Mouse (Mus musculus) kidney, adult 11 months (tissue): ENCODE data around the gene Agmo.
A peak's percentile ranks its signal among the peaks of the same experiment; 100 is the strongest.

Experiments
- DNase-seq: peaks from one replicate; pipeline ENCODE4 v3.0.0; 2022

The Agmo gene

DNA sequence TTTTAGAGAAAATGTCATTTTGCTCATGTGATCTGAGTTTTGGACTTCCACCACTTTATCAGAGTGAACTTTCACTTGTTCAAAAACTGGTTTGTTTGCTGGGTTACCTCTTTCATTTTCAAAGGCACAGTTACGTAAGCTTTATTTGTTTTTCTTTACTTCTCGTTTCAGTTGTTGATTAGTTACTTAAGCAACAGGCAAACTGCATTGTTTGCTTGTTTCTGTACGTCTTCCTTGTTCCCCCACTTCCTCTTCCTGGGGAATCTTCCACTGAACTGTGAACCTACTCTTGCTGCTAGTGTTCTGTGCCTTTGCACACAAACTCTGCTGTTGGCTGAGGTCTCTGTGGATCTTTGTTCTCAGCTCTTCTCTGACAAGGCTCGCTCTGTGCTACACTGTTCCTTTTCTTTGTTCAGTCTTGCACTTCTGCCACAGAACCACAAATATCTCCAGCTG is at the start of gene Agmo:
Gene Agmo, plus strand, starts transcription at position 76 of the 456 bp plus-strand sequence.
- peak; percentile 12 for DNase-seq

DNA sequence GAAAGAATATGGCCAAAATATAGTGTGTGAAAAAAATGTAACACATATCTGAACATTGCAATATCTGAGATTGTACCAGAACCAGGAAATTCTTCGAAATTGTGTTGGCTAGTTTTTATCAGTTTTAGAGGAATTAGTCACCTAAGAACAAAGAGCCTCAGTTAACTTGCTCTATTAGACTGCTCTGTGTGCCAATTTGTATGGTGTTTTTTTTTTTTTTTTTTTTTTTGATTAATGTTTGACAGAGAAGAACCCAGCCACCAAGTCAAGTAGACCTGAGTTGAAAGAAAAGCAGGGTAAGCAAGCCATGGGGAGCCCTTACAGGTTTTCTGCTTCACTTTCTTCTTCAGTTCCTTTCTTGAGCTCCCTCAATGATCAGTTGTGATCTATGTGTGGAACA is 10.3 kb upstream of the Agmo start:
- no peak for DNase-seq

DNA sequence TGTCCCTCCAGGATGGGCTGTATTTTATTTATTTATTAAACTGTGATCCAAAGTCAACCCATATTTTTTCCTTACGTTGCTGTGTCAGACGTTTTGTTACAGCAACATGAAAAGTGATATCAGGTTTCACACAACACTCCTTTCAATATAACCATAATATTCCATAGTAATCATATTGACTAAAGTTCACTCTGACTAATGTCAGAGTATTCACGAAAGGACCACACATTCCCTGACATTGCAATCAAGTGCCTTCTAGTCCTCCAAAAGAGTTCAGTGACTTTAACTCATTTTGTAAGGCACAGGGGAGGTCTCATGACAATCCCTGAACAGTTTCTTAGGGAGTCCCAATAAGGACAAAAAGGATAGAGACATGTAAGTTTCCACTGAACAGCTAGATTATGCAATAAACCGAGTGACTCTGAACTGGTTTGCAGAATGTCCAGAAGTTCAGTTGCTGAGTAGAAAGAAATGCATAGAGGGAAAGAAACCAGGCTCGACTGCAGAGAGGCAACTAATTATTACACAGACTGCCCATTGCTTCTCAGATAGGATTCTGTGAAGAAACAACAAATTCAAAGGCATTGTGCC is 371 bp upstream of the Agmo start:
- DNase-seq: no peak

DNA sequence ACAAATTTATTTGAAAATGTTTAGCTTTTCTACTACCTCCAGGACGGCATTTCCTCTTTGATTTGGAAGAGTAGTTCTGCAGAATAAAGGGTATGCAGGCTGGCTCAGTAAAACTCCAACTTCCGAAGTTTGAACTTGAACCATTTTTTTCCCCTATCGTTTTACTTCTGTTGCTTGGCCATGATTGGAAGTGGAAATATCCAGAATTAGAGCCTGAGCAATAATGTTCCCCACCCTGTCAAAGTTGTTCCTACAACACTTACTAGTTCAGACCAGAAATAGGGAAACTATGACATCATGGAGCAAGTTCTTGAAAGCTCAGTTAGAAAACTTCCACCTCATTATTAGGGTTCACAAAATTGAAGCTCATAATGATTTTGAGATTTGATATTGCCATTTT is 1.0 kb downstream of the Agmo start:
- no peak for DNase-seq

DNA sequence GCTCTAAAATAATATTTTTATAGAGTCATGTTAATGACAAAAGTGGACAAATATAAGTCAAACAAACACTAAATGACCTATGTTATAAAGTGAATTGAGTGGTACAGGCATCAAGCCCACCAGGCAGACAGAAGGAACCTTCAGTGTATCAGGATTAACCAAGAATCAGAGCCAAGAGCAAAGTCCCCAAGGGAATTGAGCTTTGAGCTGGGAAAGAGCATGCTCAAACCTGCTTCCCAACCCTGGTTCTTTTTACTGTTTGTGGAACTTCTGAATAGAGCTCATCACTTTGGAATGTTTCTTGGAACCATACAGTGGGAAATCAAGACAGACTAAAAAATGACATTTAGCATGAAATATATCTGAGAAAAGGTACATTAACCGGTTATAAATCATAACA is 3.4 kb downstream of the Agmo start:
- DNase-seq: no peak

DNA sequence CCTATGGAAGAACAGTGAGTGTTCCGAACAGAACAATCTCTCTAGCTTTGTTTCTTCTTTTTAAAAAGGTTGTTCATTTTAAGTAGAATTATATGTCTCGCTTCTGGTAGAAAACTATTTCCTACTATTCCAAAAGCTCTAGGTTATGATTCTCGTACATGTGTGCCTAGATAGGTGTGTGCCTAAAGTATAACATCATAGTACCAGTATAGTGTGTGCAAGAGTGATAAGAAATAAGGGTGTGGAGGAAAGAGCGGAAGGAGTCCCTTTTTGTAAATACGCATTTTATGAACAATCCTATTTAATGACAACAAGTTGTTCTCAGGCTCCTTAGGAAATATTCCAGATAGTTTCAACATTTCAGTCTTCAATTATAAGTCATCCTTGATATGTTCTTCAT is 10.2 kb downstream of the Agmo start:
- DNase-seq: no peak

DNA sequence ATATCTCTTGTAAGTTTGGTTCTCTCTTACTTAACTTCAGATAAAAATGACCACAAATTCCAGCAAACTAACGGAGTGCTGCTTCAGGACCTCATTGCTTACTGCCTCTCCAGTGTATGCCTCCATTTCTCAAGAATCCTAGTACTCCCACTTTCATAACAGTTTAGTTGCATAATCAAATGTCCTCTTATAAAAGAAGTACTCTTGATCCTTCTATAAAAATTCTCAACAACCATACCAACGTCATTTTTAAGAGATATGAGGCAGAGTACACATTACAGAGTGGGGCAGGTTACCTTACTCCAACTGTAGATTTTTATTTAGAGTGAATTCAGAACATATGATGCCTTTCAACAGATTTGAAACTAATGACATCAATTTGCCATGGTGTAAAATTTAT is 15.7 kb downstream of the Agmo start:
- no peak for DNase-seq

DNA sequence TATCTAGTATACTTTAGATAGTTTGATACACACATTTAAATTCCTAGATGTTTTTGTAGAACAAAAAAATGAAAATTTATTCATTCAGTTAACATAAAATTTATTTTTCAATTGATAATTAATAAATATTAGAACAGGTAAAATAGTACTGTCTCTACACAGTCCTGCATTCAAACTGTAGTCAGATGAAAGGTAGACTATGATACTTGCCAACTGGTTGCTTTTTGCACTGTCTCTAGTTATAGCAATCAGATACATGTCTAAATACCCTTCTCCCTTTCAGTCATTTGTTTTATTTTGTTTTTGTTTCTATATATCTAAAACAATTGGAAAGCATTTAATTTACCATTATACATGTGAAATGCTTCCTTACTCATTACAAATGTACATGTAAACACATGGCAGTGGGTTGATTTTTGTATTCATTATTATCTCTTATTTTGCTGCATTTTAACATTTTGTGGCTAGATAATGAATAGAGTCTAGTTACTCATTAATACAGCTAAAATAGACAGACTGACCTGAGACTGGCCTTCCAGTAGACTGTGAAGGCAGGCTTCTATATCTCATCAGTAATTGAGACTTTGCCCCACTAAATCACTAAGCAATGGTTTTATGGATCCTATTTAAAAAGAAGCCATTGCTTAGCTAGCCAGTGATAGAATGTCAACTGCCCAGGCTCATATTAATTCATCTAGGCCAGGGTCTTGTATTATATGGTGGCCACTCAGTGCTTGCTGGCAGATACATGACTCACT is 18.5 kb downstream of the Agmo start:
- no peak for DNase-seq

DNA sequence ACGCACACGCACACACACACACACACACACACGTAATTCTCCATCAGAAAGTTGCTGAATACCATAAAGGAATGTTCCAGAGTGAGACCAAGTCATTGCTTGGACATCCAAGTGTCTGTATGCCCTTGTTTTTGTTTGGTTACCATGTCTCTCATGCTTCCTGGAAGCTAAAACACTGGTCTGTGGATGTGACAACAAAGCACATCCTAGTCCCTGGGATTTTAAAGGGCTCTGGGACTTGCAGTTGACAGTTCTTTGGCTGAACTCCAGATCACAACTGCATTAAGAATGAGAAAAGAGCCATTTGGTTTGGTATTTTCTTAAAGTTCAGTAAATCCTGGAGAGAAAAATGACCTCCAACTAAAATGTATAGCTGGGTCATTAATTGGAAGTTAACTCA is 22.2 kb downstream of the Agmo start:
- no peak for DNase-seq

DNA sequence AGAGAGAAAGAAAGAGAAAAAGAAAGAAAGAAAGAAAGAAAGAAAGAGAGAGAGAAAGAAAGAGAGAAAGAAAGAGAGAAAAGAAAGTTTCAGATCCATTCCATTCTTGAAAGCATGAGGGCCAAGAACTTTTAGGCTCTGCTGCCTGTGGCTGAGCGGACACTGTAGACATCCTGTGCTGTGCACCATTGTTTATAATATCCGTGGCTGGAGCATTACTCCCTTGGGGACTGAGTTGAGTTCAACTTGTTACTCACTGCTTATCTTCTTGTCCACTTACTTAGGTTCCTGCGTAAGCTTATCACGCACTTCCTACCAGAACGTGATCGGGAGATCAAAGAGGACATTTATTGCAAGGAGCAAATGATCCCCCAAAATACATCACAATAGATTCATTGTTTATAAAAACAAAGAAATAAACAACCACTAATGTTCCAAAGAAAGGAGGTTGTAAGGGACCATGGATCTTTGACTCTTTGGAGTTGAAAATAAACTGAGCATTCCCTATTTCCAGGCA is 27.3 kb downstream of the Agmo start:
- DNase-seq: no peak

DNA sequence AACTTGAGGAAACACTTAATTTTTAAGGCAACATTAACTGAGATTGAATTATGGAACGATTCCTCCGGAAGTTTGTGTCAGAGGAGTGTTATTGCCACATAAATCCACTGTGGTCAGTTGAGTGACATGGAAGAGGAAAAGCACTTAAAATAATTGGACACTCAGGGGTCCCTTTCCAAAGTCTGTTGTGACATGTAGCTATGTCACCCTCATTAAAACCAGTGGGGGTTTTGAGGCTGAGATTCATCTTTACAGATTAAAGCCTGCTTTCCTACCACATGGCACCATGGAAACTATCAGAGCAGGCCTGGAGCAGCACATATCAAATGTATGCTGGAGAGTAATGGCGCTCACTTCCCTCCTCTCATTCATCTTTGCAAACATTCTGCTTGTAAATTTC is 31.2 kb downstream of the Agmo start:
- DNase-seq: no peak

DNA sequence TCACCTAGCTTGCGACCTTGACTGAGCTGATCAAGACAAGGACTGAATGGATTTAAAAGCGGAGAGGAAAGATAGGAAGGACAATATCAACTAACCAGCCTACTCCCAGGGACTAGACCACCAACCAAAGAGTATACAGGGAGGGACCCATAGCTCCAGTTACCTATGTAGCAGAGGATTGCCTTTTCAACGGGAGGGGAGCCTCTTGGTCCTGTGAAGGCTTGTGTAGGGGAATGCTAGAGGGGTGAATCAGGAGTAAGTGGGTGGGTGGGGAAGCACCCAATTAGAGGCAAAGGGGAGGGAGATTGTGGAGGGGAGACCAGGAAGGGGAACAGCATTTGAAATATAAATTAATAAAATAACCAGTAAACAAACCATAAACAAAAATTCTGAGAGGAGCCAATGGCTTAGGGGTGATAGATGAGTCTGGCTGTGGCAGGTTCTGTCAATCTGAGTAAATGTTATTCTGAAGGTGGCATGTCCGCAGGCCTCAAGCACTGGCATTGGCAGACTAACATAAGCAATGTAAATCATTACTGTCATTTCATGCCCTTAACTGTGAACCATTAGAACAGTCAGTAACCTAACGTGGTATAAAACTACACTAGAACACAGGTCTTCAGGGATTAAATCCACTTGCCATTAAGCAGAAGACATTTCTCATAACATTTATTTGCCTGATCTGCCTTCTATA is 32.7 kb downstream of the Agmo start:
- DNase-seq: no peak

DNA sequence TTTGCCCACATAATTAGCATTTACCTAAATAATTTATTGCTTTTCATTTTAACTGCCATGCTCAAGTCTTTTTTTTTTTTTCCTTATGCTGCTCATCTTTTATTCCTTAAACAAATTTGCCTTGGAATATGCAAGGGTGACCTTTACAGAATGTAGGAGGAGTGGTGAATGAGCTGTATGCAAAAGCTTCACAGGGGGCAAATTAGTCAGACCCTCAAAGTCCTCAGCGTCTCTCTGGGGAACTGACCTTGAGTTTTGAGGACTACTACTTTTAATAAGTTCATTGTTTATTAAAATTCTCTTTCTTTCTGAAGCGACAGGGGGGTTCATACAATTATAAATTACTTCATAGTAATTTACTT is 33.2 kb downstream of the Agmo start:
- DNase-seq: no peak

DNA sequence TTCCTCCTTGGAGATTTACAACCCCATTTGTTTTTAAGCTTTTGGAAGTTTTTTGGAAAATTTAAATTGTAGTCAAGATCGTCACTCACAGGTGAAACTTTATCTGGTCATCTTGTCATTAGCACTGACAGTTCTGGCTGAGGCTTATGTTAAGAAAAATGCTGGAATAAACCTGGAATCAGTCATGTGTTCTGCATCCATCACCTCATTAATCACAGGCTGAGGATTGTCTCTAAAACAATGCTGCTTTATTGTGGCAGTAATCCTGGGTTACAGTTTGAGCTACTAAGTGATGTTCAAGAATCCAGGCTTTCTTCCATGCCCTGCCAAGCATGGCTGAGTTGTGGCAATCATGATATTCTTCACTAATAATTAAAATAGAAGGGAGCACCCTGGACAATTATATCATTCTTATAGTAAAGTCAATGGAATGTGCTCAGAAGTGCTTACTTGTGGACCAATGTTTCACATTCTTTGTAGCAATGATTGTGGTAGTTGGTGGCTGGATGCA is 65.6 kb downstream of the Agmo start:
- no peak for DNase-seq

DNA sequence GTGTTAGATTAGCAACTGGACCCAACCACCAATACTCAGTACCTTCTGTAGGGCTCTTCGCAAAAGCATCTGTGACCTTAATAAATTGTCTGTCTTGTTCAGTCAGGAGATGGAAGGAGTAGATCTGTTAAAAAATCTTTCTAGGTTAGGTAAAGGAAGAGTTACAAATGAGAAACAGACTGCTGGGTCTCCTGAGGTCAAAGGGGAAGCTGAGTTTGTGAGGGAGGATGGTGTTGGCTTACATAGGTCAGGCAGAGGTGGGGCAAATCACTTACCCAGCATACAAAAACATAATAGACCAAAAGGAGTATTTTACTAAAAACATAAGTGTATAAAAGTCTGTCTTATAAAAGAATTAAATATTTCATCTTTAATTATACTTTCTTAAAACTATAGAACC is 69.3 kb downstream of the Agmo start:
- no peak for DNase-seq

DNA sequence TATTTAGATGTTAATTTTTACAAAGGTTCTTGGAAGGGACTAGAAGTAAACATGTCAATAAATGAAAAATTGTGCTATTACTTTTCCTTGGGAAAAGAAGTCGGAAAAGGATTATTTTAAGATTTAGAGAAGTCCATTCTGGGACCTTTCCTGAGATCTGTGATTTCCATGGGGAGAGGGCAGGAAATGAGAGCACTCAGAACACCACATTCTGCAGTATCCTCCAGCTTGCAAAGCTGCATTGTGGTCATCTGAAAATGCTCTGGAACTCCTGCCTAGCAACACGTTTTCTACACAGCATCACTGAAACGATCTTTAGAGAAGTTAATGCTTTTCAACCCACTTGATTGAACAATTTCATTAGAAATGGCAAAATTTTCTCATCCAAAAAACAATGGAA is 81.4 kb downstream of the Agmo start:
- no peak for DNase-seq

DNA sequence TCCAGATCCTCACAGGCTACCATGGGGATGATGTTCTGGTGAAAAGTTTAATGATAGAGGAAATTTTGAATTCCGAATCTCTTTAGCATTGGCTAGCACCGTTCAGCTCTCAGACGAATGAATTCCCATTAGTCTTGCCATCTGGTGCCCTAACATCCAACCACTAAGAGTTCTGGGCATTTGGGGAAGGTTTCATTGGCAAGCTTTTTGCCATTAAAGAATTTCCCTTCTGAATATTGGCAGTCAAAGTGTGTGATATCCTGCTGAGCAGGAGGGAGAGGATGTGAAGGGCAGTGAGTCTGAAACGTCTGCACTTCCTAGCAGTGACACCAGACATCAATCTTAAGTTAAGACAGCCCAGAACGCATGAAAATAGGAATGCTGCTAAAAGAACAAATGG is 93.5 kb downstream of the Agmo start:
- no peak for DNase-seq

DNA sequence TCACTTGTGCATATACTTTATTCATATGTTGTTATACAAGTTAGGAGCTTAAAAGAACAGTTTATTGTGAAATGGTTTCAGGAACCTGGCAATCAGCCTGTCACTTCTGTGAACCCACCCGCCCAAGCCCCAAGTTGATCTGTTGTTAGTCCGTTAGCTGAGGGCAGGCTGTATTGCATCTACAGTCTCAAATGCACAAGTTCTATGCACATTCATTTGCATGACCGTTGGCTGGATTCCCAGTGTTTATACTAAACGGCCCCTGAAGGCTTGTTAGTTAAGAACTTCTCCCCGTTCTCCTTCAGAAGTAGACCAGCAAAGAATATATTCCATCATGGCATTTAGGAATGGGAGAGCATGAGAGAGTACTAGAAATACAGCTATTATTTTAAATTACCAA is 102.8 kb downstream of the Agmo start:
- peak; percentile 33 for DNase-seq

DNA sequence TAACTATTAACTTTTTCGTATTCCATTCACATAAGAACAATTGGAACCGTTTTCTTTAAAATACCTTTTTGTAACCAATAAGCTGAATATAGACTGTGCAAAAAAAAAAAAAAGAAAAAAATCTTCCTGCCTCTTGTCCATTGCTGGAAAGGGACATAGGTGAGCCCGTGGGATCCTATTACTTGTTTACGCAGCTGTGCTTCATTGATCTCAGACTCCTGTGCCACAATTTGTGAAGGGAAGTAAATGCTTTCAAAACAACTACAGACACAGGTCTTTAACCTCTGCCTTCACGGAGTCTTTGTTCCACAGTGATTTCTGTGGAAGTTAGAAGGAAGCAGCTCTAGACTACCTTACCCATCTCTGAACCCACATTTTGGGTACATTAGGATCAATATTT is 104.3 kb downstream of the Agmo start:
- DNase-seq: no peak

DNA sequence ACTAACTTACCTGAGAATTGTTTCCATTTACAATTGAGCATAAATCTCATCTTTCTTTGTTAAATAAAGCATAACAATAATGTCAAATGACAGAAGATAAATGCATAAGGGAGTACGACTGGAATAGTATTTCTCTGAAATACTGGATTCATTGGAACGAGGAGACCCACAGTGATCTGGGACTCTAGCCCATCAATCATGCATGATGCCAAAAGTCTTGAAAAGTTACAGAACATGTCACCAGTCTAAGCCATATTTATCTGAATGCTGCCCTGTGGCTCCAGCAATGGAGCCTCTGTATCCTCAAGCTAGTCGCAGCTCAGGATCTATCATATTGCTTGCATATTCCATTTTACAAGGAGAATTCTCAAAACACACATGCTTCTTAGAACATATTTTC is 150.9 kb downstream of the Agmo start:
- DNase-seq: no peak

DNA sequence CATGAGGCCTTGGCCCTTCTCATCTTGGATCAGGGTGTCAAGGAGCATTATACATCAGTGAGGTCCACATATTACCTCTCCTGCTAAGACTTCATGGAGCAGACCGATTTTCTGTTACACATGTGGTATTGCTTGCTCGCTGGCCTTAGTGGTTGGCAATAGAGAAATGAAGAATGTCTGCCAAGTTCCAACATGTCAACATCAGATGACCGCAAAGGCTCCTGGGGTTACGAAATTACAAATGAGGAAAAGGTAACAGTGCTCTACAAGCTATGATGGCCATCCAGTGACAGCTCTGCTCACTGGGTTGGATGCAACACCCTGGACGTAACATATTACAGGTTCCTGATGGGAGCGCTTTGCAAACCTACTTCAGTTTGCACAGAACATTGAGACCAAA is 161.1 kb downstream of the Agmo start:
- DNase-seq: no peak

DNA sequence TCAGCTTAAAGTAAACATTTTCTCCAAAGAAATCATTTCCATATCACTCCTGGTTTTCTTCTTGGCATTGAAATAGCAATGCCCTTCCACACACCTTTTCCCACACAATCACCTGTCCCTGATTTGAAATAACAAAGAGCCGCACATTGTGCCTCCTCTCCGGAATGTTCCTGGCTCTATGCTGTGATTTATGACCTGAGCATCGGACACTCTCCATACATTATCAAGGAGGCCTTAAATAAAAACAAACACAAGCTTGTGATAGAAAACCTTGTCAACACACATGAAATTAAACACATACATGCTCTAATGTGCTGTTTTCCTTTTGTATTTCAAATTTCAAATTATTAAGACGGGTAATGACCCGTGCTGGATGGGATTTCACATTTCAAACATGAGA is 184.9 kb downstream of the Agmo start:
- no peak for DNase-seq

DNA sequence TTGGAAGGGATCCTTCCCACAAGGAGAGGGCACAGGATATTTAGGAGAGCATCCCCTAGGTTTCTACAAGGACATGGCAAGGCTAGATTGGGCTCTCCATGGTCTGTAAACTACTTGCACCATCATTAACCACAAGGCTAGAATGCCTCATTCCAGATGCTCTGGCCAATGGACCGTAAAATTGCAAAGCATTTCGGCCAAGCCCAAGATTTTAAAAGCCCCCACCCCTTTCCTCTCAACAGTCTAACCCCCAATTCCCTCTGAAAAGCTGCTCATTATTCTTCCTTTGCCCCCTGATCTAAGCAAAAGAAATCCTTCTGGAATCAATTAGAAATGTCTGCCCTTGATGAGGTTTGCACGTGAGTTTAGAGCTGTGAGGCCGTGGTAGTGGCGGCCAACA is 185.3 kb downstream of the Agmo start:
- DNase-seq: no peak

DNA sequence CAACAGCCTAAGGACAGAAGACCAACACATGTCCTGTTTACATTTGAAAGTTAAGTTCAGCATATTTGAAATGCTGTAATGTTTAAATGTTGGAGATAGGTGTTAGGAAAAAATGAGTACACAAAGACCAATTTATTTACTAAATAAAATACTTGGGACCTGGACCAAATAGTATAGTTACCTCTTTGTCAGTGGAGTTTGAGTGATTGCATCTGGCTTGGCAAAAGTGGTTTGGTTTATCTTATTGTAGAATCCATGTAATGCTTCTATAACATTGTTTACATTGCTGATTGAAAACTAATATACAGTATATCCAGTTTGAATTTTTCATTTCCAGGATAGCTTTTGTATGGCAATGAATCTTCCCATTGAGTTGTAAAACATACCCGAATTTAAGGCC is 193.0 kb downstream of the Agmo start:
- DNase-seq: no peak
